Mouse (Mus musculus): Measurements from ENCODE around the gene Mgam.

- TF ChIP-seq CTCF (IDR thresholded peaks at IDR 0.05; ENCODE audit: control insufficient read depth, insufficient read depth, insufficient replicate concordance, low read depth, low read length) (no peak), POLR2A (IDR thresholded peaks at IDR 0.05; ENCODE audit: control insufficient read depth, low read depth, low read length) (no peak)
These were observed at the start of gene Mgam for GRCm38 (mm10) chr6:40628406-40629000.

Measured in testis, adult 2 months (tissue).